Mouse (Mus musculus) ES-E14 (cell line): ENCODE results near the gene Foxo3. TPM values are rescaled to one million over a fixed set of nuclear protein-coding genes. Genes with fewer than 3 reads are reported as not detected.

Experiments
- DNase-seq: peaks from one replicate; pipeline ENCODE4 v3.0.0-alpha.2; 2013; ENCODE audit warnings: low read depth, low spot score
- H3K27ac ChIP-seq: 2 replicates; pipeline ENCODE4 v1.5.1; 2012; ENCODE audit warnings: low read depth, mild to moderate bottlenecking, low read length, moderate library complexity, mixed read lengths; ENCODE audit not compliant: poor library complexity, insufficient read depth, severe bottlenecking
- H3K36me3 ChIP-seq: 2 replicates; pipeline ENCODE4 v1.6.1; 2012; ENCODE audit warnings: mild to moderate bottlenecking, low read length, moderate library complexity, mixed read lengths; ENCODE audit not compliant: control insufficient read depth, poor library complexity, insufficient read depth, severe bottlenecking
- H3K4me1 ChIP-seq, 2 experiments: fragments of 150-350 bp in 1 of 2; sonication (generic) in 1 of 2; 2 replicates each; pipeline ENCODE4 v1.6.1; 2012; ENCODE audit warnings: low read length in 2 of 2, mild to moderate bottlenecking in 1 of 2, mixed read lengths in 1 of 2; ENCODE audit not compliant: control insufficient read depth in 2 of 2, insufficient read depth in 2 of 2, poor library complexity in 1 of 2
- H3K4me3 ChIP-seq, 2 experiments: fragments of 150-350 bp in 1 of 2; sonication (generic) in 1 of 2; 2 replicates each; pipeline ENCODE4 v1.5.1; 2012; ENCODE audit warnings: low read length in 2 of 2, low read depth in 1 of 2, mild to moderate bottlenecking in 1 of 2, mixed read lengths in 1 of 2; ENCODE audit not compliant: insufficient read depth in 1 of 2, poor library complexity in 1 of 2, severe bottlenecking in 1 of 2
- H3K9ac ChIP-seq: 2 replicates; pipeline ENCODE4 v1.6.1; 2012; ENCODE audit warnings: low read depth, mild to moderate bottlenecking, low read length, mixed read lengths; ENCODE audit not compliant: poor library complexity, insufficient read depth, severe bottlenecking
- H3K9me3 ChIP-seq: fragments of 150-350 bp; sonication (generic); 2 replicates; pipeline ENCODE4 v1.6.1; 2012; ENCODE audit warnings: low read depth, mild to moderate bottlenecking, low read length; ENCODE audit not compliant: control insufficient read depth, insufficient read depth
- CHD2 ChIP-seq: IDR thresholded peaks from 2 replicates; pipeline ENCODE4 v1.6.1; 2014; ENCODE audit warnings: mild to moderate bottlenecking, low read depth, low read length, inconsistent platforms
- HCFC1 ChIP-seq: IDR thresholded peaks from 2 replicates; pipeline ENCODE4 v1.6.1; 2012; ENCODE audit warnings: low read length, inconsistent platforms, borderline replicate concordance; ENCODE audit not compliant: insufficient read depth
- MAFK ChIP-seq: IDR thresholded peaks from 2 replicates; pipeline ENCODE4 v1.6.1; 2014; ENCODE audit warnings: mild to moderate bottlenecking, low read depth, low read length, inconsistent platforms; ENCODE audit not compliant: insufficient read depth
- ZC3H11A ChIP-seq: IDR thresholded peaks from 2 replicates; pipeline ENCODE4 v1.6.1; 2012; ENCODE audit warnings: low read depth, mild to moderate bottlenecking, inconsistent platforms, low read length, borderline replicate concordance
- ZNF384 ChIP-seq: IDR thresholded peaks from 2 replicates; pipeline ENCODE4 v1.6.1; 2012; ENCODE audit warnings: low read depth, low read length, inconsistent platforms
- in situ Hi-C, 2 experiments: fragments of 600-800 bp; cut with MboI; formaldehyde crosslinking; loops; one replicate each; pipeline ENCODE4 v1.15.1; 2025; ENCODE audit warnings: low sequenced_read_pairs in 2 of 2, inconsistent platforms in 1 of 2; ENCODE audit not compliant: unreplicated experiment in 2 of 2
- total RNA-seq: library from RNA; depleted of rRNA; stranded (reverse); fragments of 300-350 nt; gene quantifications from 2 replicates; pipeline ENCODE4 v1.2.3, GENCODE M21; 2012

The Foxo3 gene
- total RNA-seq, 1 experiment = 20.7 TPM

DNA sequence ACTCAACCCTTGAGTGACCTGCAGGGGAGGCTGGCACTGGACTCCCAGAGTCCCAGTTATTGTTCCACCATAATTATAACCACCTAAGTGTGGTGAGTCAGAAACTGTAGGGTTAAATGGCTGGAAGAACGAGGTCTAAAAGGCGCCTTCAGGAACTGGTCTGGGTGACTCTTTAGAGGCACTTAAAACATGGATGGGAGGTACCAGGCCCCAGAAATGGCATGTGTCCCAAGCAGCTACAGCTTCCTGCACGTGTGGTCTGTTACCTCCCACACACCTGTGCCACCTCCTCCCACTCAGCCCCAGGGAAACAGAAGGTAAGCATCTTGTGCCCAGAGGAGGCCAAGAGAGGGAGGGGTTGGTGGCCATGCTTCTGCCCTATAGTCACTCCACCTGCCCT lies 128.2 kb downstream of the Foxo3 start:
- H3K9me3 ChIP-seq = no peaks in the 10 kb centered on the region
- H3K4me3 ChIP-seq = no peak overlapping the region
- peak; percentile 87 for TF ChIP-seq ZNF384
- no peak for TF ChIP-seq CHD2
- H3K9ac ChIP-seq = no peak overlapping the region
- in situ Hi-C loops = no loop called here
- H3K36me3 ChIP-seq = no peaks in the 10 kb centered on the region
- no peak overlapping the region for H3K27ac ChIP-seq
- DNase-seq = no peak
- H3K4me1 ChIP-seq = peaks cover 2 to 3% of the 10 kb centered on the region in 2 experiments; a peak in 1 of 4 replicates

DNA sequence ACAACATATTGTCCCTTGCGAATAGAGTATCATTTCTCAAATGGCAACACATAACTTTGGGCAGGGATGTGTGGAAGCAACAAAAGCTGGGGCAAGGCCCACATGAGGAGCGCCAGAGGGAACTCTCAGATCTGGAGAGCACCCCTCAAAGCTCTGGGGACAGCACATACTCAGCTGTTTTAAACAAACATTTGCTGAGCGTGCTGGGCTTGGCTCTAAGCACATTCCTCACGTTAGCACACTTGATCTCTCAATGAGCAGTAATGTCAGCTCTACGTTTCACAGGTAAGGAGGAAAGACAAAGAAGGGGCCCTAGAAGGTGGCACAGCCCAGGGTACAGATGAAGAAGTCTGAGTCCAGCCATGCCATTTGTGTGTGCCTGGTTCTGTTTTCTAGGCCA lies 131.3 kb downstream of the Foxo3 start:
- H3K4me3 ChIP-seq = no peak overlapping the region

DNA sequence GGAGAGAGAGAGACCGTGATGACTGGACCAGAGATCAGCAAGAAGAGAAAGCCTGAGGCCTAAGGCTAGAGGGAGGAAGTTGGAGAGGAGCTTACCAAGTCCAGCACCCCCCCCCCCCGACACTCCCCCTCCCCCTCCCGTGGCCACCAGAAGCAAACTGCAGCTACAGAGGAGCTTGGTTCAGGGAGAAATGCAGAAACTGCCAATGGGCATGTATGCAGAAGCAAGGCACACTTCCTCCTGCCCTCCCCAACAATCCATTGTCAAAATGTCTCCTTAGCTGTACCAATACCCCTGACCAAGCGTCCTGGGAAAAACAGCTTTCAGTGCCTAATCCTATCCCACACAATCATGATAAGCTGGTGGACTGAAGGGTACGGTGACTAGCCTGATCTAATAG lies 131.8 kb downstream of the Foxo3 start:
- Histone ChIP-seq H3K4me1 (0 out of 4 replicates have a peak, but pooled peaks cover 3 to 4% of the 10 kb centered on the region in 2 experiments), H3K36me3 (no peaks in the 10 kb centered on the region), H3K27ac (no peak overlapping the region), H3K9me3 (no peaks in the 10 kb centered on the region), H3K4me3 (no peak overlapping the region), H3K9ac (no peak overlapping the region)
- no peak for DNase-seq
- TF ChIP-seq CHD2 (no peak), HCFC1 (no peak), MAFK (no peak), ZC3H11A (no peak), ZNF384 (no peak)
- in situ Hi-C loops = no loop called here

More for the DNA sequence above, 131.3 kb downstream of the Foxo3 start:
- Histone ChIP-seq H3K4me1 (0 out of 4 replicates have a peak, but pooled peaks cover 3 to 4% of the 10 kb centered on the region in 2 experiments), H3K9me3 (no peaks in the 10 kb centered on the region), H3K27ac (no peak overlapping the region), H3K36me3 (no peaks in the 10 kb centered on the region), H3K9ac (no peak overlapping the region)
- TF ChIP-seq HCFC1 (no peak), MAFK (no peak), ZNF384 (no peak), ZC3H11A (no peak), CHD2 (no peak)
- in situ Hi-C loops = no loop called here
- no peak for DNase-seq

DNA sequence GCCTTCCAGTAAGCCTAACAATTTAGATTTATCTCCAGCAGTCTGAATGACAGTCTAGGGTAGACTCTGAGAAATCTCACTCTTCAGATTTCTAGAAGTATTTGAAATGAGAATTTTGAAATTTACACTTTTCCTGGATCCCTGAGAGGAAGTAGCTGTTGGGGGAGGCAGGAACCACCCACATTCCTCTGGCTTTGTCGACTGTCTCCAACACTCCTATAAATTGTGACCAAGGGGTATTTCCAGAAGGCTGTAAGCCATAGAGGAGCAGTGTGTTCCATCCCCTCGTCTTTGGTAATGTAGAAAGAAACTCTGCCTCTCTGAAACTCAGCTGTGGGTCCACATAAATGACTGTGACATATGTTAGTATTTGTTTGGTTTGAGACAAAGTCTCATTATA lies 132.4 kb downstream of the Foxo3 start:
- H3K36me3 ChIP-seq = no peaks in the 10 kb centered on the region
- no peaks in the 10 kb centered on the region for H3K9me3 ChIP-seq
- no peak for TF ChIP-seq ZNF384
- TF ChIP-seq CHD2 = no peak
- no peak for TF ChIP-seq ZC3H11A
- TF ChIP-seq HCFC1 = no peak
- no peak for DNase-seq
- H3K4me3 ChIP-seq = no peak overlapping the region
- in situ Hi-C loops = no loop called here
- H3K9ac ChIP-seq = no peak overlapping the region
- H3K27ac ChIP-seq = no peak overlapping the region
- H3K4me1 ChIP-seq = 0 out of 4 replicates have a peak, but pooled peaks cover 3 to 4% of the 10 kb centered on the region in 2 experiments

DNA sequence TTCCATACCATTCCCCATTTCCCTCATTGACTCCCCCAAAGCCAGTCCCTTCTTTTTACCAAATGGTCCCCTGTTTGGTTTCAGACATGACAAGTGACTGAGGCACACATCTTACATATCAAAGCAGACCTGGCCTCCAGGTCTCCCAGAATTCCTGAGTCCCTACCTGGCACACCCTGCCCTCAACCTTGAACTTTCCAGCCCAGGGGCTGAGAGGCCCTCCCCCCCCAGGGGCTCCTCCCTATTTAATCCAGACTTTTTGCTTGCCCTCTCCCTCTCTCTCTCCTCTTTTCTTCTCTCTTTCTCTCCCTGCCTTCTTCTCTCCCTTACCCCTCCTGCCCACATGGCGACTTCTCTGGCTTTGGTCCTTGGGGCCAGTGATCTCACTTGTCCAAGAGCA lies 133.8 kb downstream of the Foxo3 start:
- Histone ChIP-seq H3K27ac (no peak overlapping the region), H3K36me3 (no peaks in the 10 kb centered on the region)

More for the DNA sequence above, 133.8 kb downstream of the Foxo3 start:
- in situ Hi-C loops = no loop called here
- TF ChIP-seq ZNF384 (no peak), CHD2 (no peak), MAFK (no peak), ZC3H11A (no peak), HCFC1 (no peak)
- no peak overlapping the region for H3K4me3 ChIP-seq
- no peaks in the 10 kb centered on the region for H3K9me3 ChIP-seq
- H3K4me1 ChIP-seq = 0 out of 4 replicates have a peak, but pooled peaks cover 3 to 4% of the 10 kb centered on the region in 2 experiments
- H3K9ac ChIP-seq = no peak overlapping the region
- DNase-seq = no peak
